Mouse (Mus musculus): ENCODE results near the gene Ctbp1.

The Ctbp1 gene

GRCm38 (mm10) chr5:33274953-33275454, at the start of gene Ctbp1:
TSS of gene Ctbp1 (minus strand) at chr5:33274994.
- DNase-seq (ENCODE audit: inconsistent age in 2 of 2, low spot score in 1 of 2): peak; percentile 95 to 98

GRCm38 (mm10) chr5:33324491-33324890, 49.7 kb upstream of the Ctbp1 start:
- no peak for DNase-seq (ENCODE audit: inconsistent age in 2 of 2, low spot score in 1 of 2)

- no peak for DNase-seq (ENCODE audit: inconsistent age in 2 of 2, low spot score in 1 of 2)
Observed at GRCm38 (mm10) chr5:33312192-33312591, 37.4 kb upstream of the Ctbp1 start.

GRCm38 (mm10) chr5:33310704-33311462, 36.1 kb upstream of the Ctbp1 start:
- DNase-seq (ENCODE audit: inconsistent age in 2 of 2, low spot score in 1 of 2): no peak

- no peak for DNase-seq (ENCODE audit: inconsistent age in 2 of 2, low spot score in 1 of 2)
Observed at GRCm38 (mm10) chr5:33301801-33302200, 27.0 kb upstream of the Ctbp1 start.

- peak; percentile 9 to 46 for DNase-seq (ENCODE audit: inconsistent age in 2 of 2, low spot score in 1 of 2)
Observed at GRCm38 (mm10) chr5:33297164-33297563, 22.4 kb upstream of the Ctbp1 start.

- peak in 1 of 2 experiments; percentile 24 for DNase-seq (ENCODE audit: inconsistent age in 2 of 2, low spot score in 1 of 2)
Observed at GRCm38 (mm10) chr5:33293796-33294430, 19.1 kb upstream of the Ctbp1 start.

GRCm38 (mm10) chr5:33283951-33284350, 9.2 kb upstream of the Ctbp1 start:
- DNase-seq (ENCODE audit: inconsistent age in 2 of 2, low spot score in 1 of 2): no peak

GRCm38 (mm10) chr5:33281428-33281827, 6.6 kb upstream of the Ctbp1 start:
- no peak for DNase-seq (ENCODE audit: inconsistent age in 2 of 2, low spot score in 1 of 2)

- DNase-seq (ENCODE audit: inconsistent age in 2 of 2, low spot score in 1 of 2): no peak
Observed at GRCm38 (mm10) chr5:33278950-33279349, 4.2 kb upstream of the Ctbp1 start.

- DNase-seq (ENCODE audit: inconsistent age in 2 of 2, low spot score in 1 of 2): no peak
Observed at GRCm38 (mm10) chr5:33277286-33277685, 2.5 kb upstream of the Ctbp1 start.

GRCm38 (mm10) chr5:33275754-33276153, 960 bp upstream of the Ctbp1 start:
- DNase-seq (ENCODE audit: inconsistent age in 2 of 2, low spot score in 1 of 2): no peak

GRCm38 (mm10) chr5:33274085-33274952, 475 bp downstream of the Ctbp1 start:
- DNase-seq (ENCODE audit: inconsistent age in 2 of 2, low spot score in 1 of 2): peak; percentile 93 to 98

GRCm38 (mm10) chr5:33273777-33274084, 1.1 kb downstream of the Ctbp1 start:
- DNase-seq (ENCODE audit: inconsistent age in 2 of 2, low spot score in 1 of 2): no peak

GRCm38 (mm10) chr5:33272845-33273776, 1.7 kb downstream of the Ctbp1 start:
- DNase-seq (ENCODE audit: inconsistent age in 2 of 2, low spot score in 1 of 2): peak in 1 of 2 experiments; percentile 46

- no peak for DNase-seq (ENCODE audit: inconsistent age in 2 of 2, low spot score in 1 of 2)
Observed at GRCm38 (mm10) chr5:33272146-33272545, 2.6 kb downstream of the Ctbp1 start.

- peak; percentile 76 to 95 for DNase-seq (ENCODE audit: inconsistent age in 2 of 2, low spot score in 1 of 2)
Observed at GRCm38 (mm10) chr5:33270568-33270967, 4.2 kb downstream of the Ctbp1 start.

GRCm38 (mm10) chr5:33254416-33254815, 20.4 kb downstream of the Ctbp1 start:
- DNase-seq (ENCODE audit: inconsistent age in 2 of 2, low spot score in 1 of 2): no peak

GRCm38 (mm10) chr5:33248186-33248585, 26.6 kb downstream of the Ctbp1 start:
- no peak for DNase-seq (ENCODE audit: inconsistent age in 2 of 2, low spot score in 1 of 2)

GRCm38 (mm10) chr5:33247387-33247786, 27.4 kb downstream of the Ctbp1 start:
- DNase-seq (ENCODE audit: inconsistent age in 2 of 2, low spot score in 1 of 2): peak in 1 of 2 experiments; percentile 43

Measured in adrenal gland, adult (tissue).